Mouse (Mus musculus) regulatory T cell (primary cell): ENCODE data around the gene Gga2.

Experiments used
- in situ Hi-C: fragments of 300-600 bp; cut with MboI, MseI; formaldehyde crosslinking; loops from one replicate; pipeline ENCODE4 v1.15.1; 2025; ENCODE audit warnings: high pct_unique_total_duplicates

Gene Gga2

DNA sequence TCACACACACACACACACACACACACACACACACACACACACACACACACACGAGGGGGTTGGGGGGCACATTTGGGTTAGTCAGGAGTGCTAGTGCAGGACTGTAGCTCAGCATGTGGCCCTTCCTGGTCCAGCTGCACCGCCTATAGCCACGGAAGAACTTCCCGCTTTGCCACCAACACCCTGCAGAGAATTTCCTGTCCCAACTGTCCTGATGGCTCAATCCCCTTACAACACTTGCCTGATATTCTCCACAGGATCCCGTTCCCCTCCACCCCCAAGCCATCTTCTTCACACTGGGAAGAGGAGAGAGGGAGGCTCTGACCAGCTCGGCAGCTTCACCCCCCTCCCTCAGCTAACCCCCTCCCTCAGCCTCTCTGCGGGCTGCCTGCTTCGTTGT lies 20.6 kb downstream of the Gga2 start:
- in situ Hi-C loops, result no loop called here

DNA sequence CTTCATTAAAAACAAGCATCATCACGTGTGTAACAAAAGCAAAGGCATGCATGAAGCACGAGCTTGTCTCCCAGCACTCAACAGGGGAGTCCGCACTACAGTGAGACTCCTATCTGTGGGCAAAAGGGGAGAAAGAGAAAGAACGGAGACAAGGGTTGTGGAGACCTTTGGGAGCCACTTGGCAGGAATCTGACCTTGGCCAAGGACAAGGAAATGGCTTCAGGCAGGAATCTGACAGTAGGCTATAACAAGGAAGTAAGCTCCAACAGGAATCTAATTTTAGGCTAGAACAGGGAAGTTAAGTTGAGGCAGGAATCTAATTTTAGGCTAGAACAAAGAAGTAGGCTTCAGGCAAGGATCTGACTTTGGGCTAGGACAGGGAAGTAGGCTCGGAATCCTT lies 25.1 kb downstream of the Gga2 start:
- in situ Hi-C loops, result no loop called here

DNA sequence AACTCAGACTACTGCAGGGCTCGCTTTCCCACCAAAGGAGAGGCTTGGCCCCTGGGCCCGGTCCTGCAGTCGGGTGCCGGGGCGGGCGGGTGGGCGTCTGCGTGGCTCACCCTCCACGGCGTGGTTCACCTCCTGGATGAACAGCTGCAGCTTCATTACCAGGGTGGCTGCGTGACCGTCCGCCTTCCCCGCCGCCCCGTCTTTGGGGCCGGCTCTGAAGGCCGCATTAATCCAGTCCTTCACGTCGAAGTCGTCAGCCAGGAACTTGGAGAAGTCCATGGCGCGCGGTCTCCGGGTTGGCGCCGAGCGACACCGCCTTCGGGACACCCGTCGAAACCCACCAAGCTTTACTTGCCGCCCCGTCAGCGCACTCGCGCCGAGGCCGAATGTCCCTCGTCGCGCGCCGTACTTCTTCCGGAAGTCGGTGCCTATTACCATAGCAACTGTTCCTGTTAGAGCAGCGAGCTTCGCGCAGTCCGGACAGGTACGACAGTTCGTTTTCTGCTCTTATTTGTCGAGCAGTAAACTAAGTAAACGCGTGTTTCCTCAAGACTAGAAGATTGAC lies 39.6 kb downstream of the Gga2 start, which contains the start of gene Cog7:
TSS of gene Cog7 (minus strand) at position 405 of the 565 bp plus-strand sequence.
- in situ Hi-C loops, result no loop called here

DNA sequence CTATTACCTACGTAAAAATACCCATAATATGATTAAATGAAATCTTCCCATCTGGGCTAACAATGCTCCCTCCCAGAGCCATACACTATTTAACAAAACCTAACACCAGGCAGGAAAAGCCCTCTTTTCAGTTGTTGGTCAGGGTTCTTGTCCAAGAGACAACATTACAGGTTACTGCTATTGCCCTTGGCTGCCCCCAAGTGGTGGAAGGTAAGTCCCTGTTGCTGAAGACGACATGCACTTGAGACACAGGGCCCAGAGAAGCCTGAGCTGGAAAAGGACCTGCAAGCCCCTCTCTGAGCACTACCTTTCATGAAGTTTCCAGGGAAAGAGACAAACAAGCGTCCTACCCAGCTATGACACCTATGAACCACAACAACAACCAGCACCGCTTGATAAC lies 46.0 kb downstream of the Gga2 start:
- in situ Hi-C loops, result no loop called here

DNA sequence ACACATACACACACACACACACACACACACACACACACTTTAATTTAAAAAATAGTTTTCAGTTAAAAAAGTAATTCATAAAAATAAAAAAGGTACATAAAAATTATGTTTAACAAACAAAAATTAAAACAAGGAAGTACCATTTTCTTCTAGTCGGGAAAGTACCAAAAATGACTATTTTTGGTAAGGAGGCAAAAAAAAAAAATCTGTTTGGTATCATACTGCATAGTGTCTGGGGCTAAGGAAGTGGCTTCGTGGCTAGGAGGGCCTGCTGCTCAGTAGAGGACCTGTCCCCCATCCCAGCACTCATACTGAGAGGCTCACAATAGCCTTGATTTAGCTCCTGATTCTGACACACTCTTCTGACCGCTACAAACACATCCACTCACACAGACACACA lies 49.3 kb downstream of the Gga2 start:
- in situ Hi-C loops, result no loop called here

DNA sequence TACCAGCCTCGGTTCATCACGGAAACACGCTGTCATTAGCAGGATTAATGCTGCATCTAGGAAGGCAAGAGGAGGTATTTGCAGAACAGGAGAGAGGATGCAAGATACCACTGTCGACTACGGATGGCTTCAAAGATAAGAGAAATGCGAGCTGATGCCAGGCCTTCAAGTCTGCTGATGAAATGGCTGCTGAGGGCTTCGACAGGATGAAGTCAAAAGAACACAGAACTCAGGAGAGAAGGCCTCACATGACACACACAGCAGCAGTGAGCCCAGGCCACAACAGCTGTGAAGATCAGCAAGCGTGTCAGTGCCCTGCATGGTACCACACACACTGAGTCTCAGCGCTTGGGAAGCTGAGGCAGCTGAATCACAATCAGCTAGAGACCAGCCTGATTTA lies 50.8 kb downstream of the Gga2 start:
- in situ Hi-C loops, result no loop called here

DNA sequence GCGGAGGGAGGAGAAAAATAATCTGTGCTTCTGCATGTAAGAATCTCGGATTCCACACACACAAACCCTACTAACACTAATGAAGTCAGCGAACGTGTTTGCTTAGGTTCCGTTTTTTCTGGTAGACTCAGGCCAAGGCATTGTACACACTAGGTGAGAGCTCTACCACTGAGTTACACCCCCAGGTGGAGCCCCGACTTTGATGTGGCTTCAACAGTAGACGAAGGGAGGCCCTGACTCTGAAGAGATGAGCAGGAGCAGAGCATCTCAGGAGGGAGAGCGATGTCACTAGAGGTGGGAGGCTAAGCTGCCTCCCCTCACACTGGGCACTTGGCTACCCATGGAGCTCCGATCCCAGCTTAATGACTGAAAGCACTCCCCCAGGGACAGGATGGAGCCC lies 52.2 kb downstream of the Gga2 start:
- in situ Hi-C loops, result loop anchor here (5.0 kb wide), 1 partner anchor 227 kb away; no protein-coding TSS in a partner anchor

DNA sequence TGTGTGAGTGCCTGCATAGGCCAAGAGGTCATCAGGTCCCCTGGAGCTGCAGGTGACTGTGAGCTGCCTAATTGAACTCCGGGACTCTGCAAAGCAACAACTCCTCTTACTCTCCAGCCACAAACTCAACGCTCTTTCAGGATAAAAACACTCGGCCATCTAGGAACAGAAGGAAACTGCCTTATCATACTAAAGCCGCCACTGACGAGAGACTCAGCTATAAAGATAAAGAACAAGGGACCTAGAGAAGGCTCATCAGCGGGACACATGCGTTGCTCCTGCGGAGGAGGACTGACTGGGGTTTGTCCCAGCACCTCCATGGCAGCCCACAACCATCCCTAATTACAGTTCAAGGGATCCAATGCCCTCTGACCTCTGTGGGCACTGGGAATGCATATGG lies 52.8 kb downstream of the Gga2 start:
- in situ Hi-C loops, result loop anchor here (5.0 kb wide), 1 partner anchor 226 kb away; no protein-coding TSS in a partner anchor

DNA sequence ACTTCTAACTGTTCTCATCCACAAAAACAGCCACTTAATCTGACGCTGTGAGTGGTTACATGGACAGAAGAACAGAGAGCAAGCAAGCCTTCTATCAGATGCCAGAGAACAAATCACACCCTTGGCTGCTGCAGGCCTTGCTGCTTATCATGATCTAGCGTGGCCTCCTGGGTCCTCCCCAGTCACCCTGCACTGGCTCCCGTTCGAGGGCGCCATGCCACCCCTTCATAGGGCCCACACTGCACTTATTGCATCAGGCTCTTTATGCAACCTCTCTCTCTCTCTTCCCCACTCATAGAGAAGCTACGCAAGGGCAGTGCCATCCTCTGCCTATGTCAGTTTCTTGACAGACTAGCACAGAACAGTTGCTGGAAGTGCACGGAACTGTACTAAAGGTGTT lies 54.9 kb downstream of the Gga2 start:
- in situ Hi-C loops, result loop anchor here (5.0 kb wide), 1 partner anchor 224 kb away; no protein-coding TSS in a partner anchor

DNA sequence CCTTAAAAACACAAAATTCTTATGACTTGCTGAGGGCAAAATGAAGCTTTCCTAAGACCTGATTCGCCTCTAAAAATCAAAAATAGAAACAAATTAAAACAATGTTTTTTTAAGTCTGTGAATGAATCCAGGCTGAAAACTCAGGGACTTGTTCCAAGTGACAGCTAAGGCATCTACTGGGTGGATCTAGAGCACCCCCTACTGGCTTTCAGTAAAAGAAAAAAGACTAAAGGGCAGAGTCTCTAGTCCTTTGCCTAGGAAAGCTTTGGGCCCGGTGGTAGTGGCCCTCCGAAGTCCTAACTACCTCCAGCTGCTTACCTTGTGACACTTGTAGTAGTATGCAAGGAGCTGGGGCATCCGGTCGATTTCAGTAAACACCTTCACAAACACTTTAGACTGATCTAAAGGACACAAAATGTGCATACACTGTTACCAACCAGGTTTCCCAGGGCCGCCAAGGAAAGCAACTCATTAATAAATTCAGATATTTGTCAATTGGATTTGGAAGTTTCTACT lies 57.1 kb downstream of the Gga2 start:
- in situ Hi-C loops, result no loop called here

DNA sequence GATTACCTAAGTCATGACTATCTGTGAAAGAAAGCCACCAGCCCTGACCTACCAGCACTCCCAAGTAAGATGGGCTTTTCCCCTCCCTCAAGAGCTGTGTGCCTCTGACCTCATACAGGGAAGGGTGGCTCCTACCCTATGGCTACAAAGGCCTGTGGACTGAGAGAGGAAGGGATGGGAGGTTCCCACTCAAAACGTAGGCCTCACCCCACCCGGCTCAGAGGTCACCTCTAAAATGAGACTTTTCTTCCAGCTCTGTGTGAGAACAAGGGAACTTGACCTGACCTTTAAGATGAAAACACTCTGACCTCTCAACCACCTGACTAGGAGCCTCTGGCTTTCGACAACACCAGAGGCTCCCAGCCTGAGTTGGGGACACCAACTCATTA lies 58.5 kb downstream of the Gga2 start:
- in situ Hi-C loops, result no loop called here

DNA sequence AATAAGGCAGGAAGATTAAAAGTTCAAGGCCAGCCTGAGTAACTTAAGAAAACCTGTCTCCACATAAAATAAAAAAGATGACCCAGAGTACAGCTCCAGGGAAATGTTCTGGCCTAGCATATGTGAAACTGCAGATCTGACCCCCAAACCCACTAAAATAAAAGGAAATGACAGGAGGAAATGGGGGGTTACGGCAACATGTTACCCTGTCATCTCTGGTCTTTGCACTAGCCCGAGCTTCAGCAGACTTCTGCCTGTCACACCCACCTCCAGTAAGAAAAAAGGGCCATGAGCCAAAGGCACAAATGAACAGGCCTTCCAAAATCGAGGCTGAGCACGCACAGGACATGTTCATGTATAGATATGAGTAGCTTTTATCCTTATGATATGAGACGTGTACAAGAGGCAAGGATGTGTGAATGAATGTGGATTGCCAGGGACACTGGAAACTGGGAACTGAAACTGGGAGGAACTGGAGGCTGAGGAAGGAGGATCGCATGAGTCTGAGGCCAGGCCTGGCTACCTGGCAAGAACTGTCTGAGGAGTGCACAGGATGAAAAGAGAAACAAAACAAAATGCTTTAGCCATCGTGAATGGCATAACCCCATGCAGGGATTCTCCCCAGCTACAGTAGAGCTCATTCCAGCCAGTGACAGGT lies 59.0 kb downstream of the Gga2 start:
- in situ Hi-C loops, result no loop called here

DNA sequence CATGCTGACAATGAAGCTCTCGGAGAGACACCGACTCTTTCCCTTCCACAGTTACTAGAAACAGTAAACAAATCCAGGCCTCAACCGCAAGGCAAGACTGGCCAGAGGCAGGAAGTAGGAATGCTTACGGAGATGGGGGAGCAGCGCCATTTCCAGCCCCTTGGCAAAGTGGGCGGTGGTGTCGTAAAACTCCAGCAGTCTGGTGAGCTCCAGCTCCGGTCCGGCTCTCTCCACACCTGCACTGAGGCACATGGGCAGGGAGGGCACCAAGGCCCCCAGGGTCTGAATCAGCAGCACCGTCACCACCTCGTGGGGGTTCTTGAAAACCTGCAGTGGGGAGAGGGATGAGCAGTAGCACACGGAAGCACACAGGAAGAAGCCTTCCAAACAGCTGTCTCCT lies 65.2 kb downstream of the Gga2 start:
- in situ Hi-C loops, result no loop called here

DNA sequence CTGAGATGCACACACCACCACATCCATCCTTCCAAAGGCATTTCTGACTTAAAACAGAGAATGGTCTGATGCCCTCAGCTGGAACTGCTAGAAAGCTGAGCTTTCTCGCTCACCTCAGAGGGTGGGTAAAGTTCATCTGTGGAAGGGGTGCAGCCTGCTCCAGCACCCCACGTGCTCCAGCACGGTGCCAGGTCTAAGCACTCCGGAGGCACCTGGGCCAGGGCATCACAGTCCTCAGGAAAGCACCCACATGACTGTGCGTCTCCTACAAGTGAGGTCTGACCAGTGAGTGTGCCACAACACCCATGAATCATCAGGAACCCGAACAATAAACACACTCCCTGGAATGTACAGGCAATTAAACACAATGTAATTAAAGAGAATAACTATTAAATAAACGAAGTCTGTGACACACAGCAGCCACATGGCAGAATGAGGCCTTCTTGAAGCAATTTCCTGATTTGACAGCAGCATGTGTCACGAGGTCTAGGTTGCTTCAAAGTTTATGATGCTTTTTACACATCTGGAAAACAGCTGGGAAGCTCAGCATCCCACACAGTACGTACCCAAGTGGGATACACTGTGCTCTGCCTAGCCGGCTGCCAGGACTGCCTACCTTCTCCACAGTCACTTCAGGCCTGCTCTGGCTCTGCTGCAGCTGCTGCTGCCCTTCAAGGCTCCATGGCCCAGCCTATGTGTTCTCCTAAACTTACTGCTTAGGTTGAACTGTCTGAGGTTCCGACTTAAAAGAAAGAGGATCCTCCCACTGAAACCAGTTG lies 65.9 kb downstream of the Gga2 start:
- in situ Hi-C loops, result no loop called here

DNA sequence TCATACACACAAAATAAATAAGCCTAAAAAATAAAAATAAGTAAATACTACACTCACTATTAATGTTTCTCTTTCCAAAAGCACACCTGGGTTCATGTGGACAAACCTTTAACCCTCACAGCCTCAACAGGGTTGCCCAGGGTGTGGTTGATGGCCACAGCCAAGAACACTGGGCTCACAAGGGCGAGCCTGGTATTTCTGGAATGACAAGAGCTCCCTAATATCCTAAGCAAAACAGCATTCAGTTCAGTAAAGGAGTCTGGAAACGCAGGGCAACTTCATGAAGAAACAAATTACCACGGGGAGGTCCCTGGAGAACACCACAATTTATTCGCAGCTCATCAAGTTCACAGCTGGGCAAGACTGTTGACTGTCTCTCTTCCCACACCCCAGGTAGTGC lies 73.5 kb downstream of the Gga2 start:
- in situ Hi-C loops, result no loop called here

DNA sequence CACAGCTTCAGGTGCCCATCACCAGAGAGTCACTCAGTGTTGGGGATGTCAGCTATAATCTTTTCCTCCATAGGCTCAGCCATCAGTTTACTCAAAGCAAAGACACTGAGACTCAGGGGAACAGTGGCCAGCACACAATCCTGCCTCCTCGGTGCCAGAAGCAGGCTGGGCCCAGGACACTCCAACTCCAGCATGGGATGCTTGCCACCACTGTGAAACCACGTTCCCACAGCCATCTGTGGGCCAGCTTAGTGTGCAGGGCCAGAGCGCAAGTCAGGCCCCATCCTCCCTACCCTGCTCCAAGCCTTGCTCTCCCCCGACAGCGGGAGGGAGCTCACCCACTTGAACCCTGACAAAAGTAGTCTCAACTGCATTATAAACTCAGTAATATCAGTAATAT lies 74.8 kb downstream of the Gga2 start:
- in situ Hi-C loops, result no loop called here

DNA sequence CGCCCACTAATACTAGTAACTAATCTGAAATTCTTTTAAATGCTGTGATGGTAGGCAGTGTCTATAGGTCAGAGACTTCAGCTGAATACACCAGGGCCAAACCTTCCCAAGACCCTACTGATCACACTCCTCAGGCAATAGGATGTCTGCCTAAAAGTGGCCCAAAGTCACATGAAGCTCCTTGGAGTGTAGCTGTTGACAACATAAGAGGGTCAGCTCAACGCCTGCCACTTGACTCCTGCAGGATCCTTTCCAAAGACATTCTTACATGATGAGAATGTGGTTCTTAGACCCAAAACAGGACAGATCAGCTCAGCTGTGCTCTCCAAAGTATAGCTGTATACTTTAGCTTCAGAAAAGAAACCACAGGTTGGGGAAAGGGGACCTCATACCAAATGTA lies 78.7 kb downstream of the Gga2 start:
- in situ Hi-C loops, result no loop called here

DNA sequence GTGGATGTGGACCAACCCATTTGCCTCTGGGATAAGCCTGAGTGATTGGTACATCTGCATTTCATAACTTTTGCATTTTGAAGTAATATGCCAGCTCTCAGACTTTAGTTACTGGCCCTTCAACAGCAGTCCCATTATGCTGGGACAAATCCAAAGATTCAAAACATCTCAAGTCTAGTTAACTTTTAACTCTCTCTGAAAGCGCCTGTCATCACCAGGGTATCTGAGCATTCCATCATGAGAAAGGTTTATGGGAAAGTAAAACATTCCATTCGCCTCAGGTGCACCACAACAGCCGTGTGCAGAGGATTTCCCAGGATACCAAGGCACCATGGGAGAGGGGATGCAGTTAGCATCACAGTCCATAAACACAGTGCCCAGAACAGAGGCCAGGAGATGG lies 79.4 kb downstream of the Gga2 start:
- in situ Hi-C loops, result no loop called here

DNA sequence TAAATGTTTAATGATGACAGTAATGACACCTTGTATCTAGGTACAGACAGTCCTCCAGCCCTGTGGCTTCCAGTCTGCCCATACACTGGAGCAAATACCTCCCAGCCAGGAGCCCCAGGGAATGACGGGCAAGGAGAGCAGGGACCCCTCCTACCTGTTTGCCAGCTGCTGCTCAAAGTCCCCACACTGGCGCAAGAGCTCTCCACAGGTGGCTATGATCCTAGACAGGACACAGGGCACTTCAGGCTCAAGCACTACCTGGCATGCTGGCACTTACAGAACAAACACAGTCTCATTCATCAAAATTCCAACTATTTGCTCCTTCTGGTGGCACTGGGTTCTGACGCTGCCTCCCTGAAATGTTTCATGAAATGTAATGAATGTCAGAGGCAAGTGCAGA lies 80.0 kb downstream of the Gga2 start:
- in situ Hi-C loops, result no loop called here

DNA sequence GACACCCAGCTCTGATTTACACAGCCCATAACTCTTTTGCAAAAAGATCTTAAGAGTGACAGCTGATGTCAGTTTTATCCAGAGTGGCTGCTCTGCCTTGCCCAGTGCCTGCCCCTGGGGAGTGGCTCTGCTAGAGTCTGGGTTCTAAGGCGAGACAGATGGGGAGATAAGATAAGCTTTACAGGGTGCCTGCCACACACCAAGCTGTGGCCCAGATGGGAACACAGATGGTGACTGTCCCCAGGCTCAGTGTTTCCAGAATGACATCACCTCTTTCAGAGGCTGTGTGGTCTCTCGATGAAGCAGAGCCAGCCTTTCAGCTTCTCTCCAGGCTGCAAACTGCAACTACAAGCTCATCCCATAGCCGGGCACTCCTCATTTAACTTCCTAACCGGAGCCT lies 81.3 kb downstream of the Gga2 start:
- in situ Hi-C loops, result no loop called here

DNA sequence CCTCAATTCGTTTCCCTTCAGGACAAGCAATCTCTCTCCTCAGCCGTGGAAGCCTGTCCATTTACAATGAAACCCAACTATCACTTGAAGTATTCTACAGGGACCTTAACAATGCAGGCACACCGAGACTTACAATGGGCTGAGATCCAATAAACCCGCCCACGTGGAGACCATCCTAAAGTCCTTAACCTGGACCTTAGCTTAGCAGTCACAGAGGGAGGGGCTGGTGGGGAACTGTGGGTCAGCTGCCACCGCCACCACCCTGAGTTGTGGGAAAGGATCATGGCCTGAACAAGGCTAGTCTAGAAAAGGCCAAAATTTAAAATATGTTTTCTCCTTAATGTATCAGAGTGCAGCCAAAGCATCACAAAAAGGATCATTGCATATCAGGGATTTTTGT lies 81.8 kb downstream of the Gga2 start:
- in situ Hi-C loops, result no loop called here

DNA sequence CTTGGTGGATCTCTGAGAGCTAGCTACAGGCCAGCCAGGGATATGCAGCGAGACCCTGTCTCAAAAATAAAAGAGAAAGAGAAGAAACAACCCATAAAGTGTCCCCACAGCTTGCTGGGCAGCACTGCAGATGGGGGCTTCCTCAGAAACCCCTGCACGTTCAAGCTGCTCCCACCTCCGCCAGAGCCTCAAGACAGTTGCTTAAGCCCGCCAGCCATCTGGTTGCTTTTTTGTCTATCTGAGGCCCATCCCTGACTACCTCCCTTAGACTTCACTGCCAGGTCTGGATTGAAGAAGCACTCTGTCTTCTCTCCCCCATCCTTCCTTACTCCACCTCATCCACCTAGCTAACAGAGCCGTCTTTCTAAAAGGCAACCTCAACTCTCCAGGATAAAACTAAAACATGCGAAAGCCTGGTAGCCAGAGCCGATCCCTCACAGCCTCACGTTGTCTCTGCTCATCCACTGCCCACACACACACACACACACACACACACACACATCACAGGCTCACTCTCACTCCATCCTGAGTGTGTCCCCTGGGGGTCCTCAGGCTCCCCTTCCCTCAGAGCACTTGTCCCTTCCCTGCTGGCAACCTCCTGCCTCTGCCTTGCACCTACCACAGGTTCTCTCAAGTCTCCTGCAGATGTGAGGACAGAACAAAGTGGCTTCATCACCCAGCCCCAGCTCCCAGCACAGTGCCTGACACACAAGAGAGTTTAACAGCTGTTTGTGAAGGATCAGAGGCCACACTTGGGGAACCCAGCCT lies 82.7 kb downstream of the Gga2 start:
- in situ Hi-C loops, result no loop called here
